Mouse (Mus musculus) hindbrain, embryonic 10.5 days (tissue): Measurements from ENCODE around the gene Rnf135. TPM values are rescaled to one million over a fixed set of nuclear protein-coding genes. Genes with fewer than 3 reads are reported as not detected.

Experiments used
- DNase-seq: peaks from one replicate; pipeline ENCODE4 v3.0.0-alpha.2; 2017; ENCODE audit warnings: low spot score
- H3K27ac ChIP-seq: fragments of 300-500 bp; sonication (generic); 2 replicates; pipeline ENCODE4 v1.5.1; 2016; ENCODE audit warnings: mild to moderate bottlenecking, moderate library complexity
- H3K27me3 ChIP-seq: fragments of 300-500 bp; sonication (generic); 2 replicates; pipeline ENCODE4 v1.6.1; 2016; ENCODE audit warnings: mild to moderate bottlenecking; ENCODE audit not compliant: poor library complexity, insufficient read depth, severe bottlenecking
- H3K36me3 ChIP-seq: fragments of 300-500 bp; sonication (generic); 2 replicates; pipeline ENCODE4 v1.6.1; 2016; ENCODE audit warnings: mild to moderate bottlenecking, moderate library complexity
- H3K4me1 ChIP-seq: fragments of 300-500 bp; sonication (generic); replicated peaks from 2 replicates; pipeline ENCODE4 v1.6.1; 2016; ENCODE audit warnings: mild to moderate bottlenecking
- H3K4me3 ChIP-seq: fragments of 300-500 bp; sonication (generic); 2 replicates; pipeline ENCODE4 v1.5.1; 2016; ENCODE audit warnings: mild to moderate bottlenecking, moderate library complexity
- H3K9me3 ChIP-seq: fragments of 300-500 bp; sonication (generic); 2 replicates; pipeline ENCODE4 v1.6.1; 2016; ENCODE audit warnings: mild to moderate bottlenecking, moderate library complexity
- WGBS: fragments of 180-500 bp; shearing (Covaris S2); methylation state at CpG from one replicate; pipeline ENCODE4 v1.1.7; 2016; 5-methylcytosine and 5-hydroxymethylcytosine counted together
- polyA plus RNA-seq: library from polyadenylated mRNA; unstranded; fragments of >200 nt; fragmentation: Nextera tagmentation; extraction: Ambion mirVana; gene quantifications from 2 replicates; pipeline ENCODE4 v1.2.1, GENCODE M21; 2016

The Rnf135 gene
- polyA plus RNA-seq, 1 experiment from 2014 or later, result 5.2 TPM

DNA sequence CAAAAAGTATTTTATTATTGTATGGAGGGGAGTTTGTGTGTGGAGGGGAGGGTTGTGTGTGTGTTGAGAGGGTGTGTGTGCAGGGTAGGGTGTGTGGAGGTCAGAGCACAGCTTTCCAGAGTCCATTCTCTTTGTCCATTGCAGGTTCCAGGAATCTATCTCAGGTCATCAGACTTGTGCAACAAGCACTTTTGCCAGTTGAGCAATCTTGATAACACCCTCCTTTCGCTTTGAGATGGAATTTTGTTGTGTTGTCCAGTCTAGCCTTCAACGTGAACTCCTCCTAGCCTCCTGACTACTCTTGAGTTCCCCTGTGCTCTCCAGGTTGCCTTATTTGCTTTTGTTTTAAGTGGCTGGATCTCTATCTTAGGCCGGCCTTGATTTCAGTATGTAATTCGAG lies 6.6 kb downstream of the Rnf135 start:
- H3K4me3 ChIP-seq, result no peak overlapping the region
- no peaks in the 10 kb centered on the region for H3K4me1 ChIP-seq
- WGBS, result 75% methylated on average over 4 of the region's 4 CpGs
- no peak for DNase-seq
- peaks cover 8% of the 10 kb centered on the region for H3K36me3 ChIP-seq
- no peaks in the 10 kb centered on the region for H3K9me3 ChIP-seq
- no peak overlapping the region for H3K27ac ChIP-seq
- no peaks in the 10 kb centered on the region for H3K27me3 ChIP-seq

DNA sequence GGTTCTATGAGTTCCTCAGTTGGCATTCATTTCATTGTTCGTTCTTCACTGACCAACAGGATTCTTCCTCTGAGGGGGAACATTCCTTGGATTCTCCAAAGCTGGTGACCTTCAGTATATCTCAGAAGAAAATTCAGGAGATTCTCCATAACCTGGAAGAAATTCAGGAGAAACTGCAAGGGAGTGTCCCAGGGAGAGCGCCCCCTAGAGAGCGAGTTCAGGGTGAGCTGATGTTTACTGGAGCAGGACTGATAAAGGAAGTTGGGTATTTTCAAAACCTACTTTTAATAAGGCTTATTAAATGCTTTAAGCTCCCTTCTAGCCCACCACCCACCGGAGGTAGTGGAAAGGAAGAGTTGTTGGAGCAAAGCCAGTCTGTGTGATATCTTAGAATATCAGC lies 10.2 kb downstream of the Rnf135 start:
- no peak overlapping the region for H3K27ac ChIP-seq
- H3K27me3 ChIP-seq, result no peaks in the 10 kb centered on the region
- no peak overlapping the region for H3K4me3 ChIP-seq

DNA sequence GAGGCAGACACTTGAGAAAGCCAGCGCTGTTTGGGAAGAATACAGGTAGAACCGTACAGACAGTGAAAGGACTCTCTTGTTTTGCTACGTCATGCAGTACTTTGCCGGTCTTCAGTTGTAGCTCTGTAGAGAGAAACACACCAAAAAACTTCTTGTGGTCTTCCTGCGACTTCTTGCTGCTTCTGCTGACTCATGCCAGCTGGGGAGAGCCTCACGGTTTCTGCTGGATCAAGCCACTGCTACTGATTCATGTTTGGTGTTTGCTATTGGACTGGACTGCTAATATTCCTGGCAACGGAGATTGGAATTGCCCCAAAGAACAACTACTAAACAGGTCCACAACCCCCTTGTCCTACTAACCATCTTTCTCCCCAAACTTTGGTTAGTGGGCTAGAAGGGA lies 12.7 kb downstream of the Rnf135 start:
- Histone ChIP-seq H3K4me3 (no peak overlapping the region), H3K36me3 (peaks cover 8% of the 10 kb centered on the region), H3K9me3 (no peaks in the 10 kb centered on the region), H3K27me3 (no peaks in the 10 kb centered on the region), H3K4me1 (no peaks in the 10 kb centered on the region), H3K27ac (no peak overlapping the region)
- 84% methylated on average over 7 of the region's 7 CpGs for WGBS
- no peak for DNase-seq

More for the DNA sequence above, 10.2 kb downstream of the Rnf135 start:
- Histone ChIP-seq H3K36me3 (peaks cover 8% of the 10 kb centered on the region), H3K4me1 (no peaks in the 10 kb centered on the region), H3K9me3 (no peaks in the 10 kb centered on the region)
- DNase-seq, result no peak
- WGBS, result 65% methylated on average over 4 of the region's 4 CpGs

DNA sequence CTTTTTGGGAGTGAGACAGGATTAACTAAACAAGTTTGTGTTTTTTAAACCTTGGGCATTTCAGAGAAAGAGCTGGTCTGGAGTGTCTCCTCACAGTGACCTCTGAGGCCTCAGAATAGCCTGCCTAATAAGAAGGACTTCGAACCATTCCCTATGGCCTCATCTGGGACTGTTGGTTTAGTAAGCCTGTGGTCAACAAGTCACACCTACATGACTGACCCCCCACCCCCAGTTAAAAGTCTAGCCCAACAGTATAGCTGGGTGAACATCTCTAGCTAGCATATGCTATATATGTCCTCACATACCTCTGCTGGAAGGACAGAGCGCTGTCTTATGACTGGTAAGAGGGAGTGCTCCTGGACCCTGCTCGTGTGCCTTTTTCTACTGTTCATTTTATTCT lies 15.7 kb downstream of the Rnf135 start:
- H3K36me3 ChIP-seq, result peaks cover 5% of the 10 kb centered on the region
- 93% methylated on average over 3 of the region's 3 CpGs for WGBS
- no peaks in the 10 kb centered on the region for H3K9me3 ChIP-seq
- H3K27me3 ChIP-seq, result no peaks in the 10 kb centered on the region
- H3K4me3 ChIP-seq, result no peak overlapping the region
- no peaks in the 10 kb centered on the region for H3K4me1 ChIP-seq
- no peak overlapping the region for H3K27ac ChIP-seq
- no peak for DNase-seq

DNA sequence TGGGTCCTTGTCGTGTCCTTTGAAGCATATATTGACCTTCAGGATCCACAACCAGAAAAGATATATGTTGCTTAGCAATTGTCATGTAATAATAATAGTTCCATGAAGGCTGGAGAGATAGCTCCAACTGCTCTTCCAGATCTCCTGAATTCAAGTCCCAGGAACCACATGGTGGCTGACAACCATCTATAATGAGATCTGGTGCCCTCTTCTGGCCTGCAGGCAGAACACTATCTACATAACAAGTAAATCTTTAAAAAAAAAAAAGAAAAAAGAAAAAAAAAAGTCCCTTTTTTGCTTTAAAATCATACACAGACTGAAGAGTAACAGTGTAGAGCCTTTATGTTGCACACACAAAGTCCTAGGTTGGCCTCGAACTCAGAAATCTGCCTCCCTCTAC lies 16.1 kb downstream of the Rnf135 start:
- Histone ChIP-seq H3K4me1 (no peaks in the 10 kb centered on the region), H3K27me3 (no peaks in the 10 kb centered on the region), H3K4me3 (no peak overlapping the region), H3K27ac (no peak overlapping the region), H3K9me3 (no peaks in the 10 kb centered on the region), H3K36me3 (peaks cover under 1% of the 10 kb centered on the region; the same call in 1 of the 2 replicates)
- DNase-seq, result no peak
- WGBS, result 97% methylated on average over 2 of the region's 2 CpGs

DNA sequence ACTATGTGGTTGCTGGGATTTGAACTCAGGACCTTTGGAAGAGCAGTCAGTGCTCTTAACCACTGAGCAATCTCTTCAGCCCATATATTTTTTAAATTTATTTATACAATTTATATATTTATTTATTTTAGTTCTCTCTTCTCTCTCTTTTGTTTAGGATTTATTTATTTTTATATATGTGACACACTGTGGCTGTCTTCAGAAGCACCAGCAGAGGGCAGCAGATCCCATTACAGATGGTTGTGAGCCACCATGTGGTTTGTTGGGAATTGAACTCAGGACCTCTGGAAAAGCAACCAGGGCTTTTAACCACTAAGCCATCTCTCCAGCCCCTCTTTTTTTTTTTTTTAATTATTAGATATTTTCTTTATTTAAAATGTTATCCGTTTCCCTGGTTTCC lies 16.7 kb downstream of the Rnf135 start:
- Histone ChIP-seq H3K27ac (no peak overlapping the region), H3K9me3 (no peaks in the 10 kb centered on the region), H3K36me3 (no peaks in the 10 kb centered on the region), H3K4me3 (no peak overlapping the region), H3K4me1 (no peaks in the 10 kb centered on the region), H3K27me3 (no peaks in the 10 kb centered on the region)
- DNase-seq, result no peak
- WGBS, result 67% methylated on average over 1 of the region's 1 CpGs

DNA sequence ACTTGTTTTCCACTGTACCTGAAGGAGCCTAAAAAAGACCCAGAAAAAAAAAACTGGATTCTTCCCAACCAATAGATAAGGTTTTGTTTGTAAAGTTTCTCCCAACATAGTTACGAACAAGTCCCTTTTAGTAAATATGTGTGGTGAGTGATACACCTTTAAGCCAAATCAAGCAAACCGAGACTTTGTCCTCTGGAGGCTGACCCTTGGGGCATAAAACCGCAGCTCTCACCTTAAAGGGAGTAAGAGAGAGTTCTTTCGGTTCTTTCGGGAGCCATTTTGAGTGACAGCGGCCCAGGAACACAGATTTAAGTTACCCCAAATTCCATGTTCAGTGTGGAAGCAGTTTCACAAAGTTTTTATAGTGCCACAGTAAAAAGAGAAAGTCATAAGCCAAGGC lies 18.6 kb downstream of the Rnf135 start:
- H3K4me3 ChIP-seq, result no peak overlapping the region
- no peak overlapping the region for H3K27ac ChIP-seq
- H3K4me1 ChIP-seq, result no peaks in the 10 kb centered on the region
- H3K27me3 ChIP-seq, result no peaks in the 10 kb centered on the region
- DNase-seq, result no peak
- 80% methylated on average over 6 of the region's 6 CpGs for WGBS
- H3K9me3 ChIP-seq, result no peaks in the 10 kb centered on the region
- H3K36me3 ChIP-seq, result no peaks in the 10 kb centered on the region

DNA sequence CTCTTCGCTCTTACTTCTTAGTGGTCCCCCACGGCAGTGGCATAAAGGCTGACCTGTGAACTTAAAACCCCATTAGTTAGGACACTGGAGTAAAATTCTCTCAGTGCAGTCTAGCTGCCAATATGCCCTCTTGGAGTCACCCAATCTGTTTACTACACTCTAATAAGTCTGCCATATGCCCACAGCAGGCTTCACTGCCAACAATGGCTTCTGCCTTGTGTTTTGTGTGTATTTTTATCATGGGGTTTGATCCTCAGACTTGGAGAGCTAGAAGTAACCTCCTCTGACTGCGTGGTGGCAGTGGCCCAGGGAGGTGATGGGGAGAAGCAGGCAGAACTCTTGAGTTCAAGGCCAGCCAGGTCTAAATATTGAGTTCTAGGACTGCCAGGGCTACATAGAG lies 20.4 kb downstream of the Rnf135 start:
- no peaks in the 10 kb centered on the region for H3K27me3 ChIP-seq
- 87% methylated on average over 3 of the region's 3 CpGs for WGBS
- no peak overlapping the region for H3K4me3 ChIP-seq

DNA sequence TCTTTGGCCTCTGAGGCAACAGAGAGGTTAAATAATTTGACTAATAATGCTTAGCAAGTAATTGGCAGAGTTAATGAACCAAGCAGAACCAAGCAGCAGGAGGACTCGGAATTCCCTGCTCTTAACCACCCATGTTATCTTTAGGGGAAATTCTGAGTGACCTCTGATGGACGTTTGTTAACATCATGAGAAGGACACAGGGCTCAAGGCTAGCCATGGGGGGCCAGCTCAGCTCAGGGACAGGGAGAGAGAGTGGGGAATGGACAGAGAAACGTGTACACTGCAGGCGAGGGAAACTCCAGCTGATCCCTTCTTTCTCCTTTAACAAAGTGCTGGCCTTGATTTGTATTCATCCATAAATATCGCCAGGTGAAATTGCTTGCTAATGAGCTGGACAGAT lies 21.3 kb downstream of the Rnf135 start:
- no peak for DNase-seq
- no peaks in the 10 kb centered on the region for H3K27me3 ChIP-seq
- 62% methylated on average over 5 of the region's 5 CpGs for WGBS
- H3K4me3 ChIP-seq, result no peak overlapping the region
- H3K36me3 ChIP-seq, result no peaks in the 10 kb centered on the region
- H3K4me1 ChIP-seq, result peaks cover 2% of the 10 kb centered on the region
- no peak overlapping the region for H3K27ac ChIP-seq
- no peaks in the 10 kb centered on the region for H3K9me3 ChIP-seq

More for the DNA sequence above, 20.4 kb downstream of the Rnf135 start:
- H3K4me1 ChIP-seq, result no peaks in the 10 kb centered on the region
- DNase-seq, result no peak
- no peaks in the 10 kb centered on the region for H3K36me3 ChIP-seq
- no peak overlapping the region for H3K27ac ChIP-seq
- no peaks in the 10 kb centered on the region for H3K9me3 ChIP-seq

DNA sequence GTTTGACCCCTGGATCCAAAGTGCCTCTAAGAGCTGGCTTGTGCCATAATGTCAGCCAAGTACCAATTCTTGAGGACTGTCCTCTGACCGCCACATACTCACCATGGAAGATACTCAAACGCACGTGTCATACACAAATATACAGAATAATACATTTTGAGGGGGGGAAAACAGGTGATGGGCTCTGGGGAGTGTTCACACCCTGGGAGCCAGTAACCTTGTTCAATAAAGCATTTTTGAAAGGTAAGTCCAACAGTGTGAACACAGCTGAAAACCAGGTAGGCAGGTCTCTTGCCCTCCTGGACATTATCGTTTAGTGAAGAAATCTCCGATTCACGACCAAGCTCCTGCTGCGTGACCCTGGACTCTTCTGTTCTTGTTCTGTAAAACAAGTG lies 24.8 kb downstream of the Rnf135 start:
- Histone ChIP-seq H3K4me3 (peak overlapping the region; percentile 84), H3K9me3 (no peaks in the 10 kb centered on the region), H3K36me3 (peaks cover 15% of the 10 kb centered on the region), H3K4me1 (peaks cover 9% of the 10 kb centered on the region), H3K27me3 (no peaks in the 10 kb centered on the region), H3K27ac (no peak overlapping the region)
- no peak for DNase-seq
- 38% methylated on average over 7 of the region's 7 CpGs for WGBS

DNA sequence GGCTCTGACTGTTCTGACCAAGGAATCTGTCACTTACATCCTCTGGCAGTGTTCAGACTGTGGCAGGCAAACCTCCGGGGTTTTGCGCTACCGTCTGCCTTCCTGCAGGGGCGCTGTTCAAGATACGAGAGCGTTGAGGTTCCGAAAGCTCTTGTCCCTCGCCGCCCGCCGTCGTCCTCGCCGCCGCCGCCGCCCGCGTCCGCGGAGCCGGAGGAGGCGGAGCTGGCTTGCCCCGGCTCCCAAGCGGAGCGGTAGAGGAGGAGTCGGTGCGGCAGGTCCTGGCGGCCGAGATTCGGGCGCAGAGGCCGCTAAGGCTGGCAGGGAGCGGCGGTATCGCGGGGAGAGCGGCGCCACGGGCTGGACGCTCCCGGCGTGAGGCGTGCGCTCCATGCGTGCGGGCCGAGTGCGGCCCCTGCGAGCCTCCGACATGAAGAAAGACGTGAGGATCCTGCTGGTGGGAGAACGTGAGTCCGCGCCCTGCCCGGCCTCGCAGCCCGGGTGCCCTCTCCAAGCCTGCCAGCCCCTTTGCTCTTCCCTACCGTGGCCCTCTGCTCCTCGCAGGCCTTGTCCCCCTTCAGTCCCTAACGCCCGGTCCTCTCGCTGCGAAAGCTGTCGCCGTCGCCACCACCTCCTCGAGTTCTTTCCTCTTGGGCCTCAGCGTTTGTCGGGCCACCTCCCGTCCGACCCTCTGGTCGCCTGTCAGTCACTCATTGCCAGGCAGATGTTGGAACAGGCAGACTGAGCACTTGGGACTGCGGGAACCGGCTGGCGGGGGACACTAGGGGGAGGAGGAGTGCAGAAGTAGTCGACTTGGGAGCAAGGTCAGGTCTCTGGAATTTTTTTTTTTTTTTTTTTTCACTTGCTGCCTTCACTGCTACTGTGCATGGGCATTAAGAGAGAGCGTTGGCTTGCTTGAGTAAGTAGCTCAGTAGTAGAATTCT lies 25.5 kb downstream of the Rnf135 start, which contains the start of gene Rhot1:
Rhot1 (plus strand) TSS at position 160 of the 941 bp plus-strand sequence.
- Histone ChIP-seq H3K27me3 (no peaks in the 10 kb centered on the region), H3K4me1 (peaks cover 9% of the 10 kb centered on the region), H3K36me3 (peaks cover 20% of the 10 kb centered on the region), H3K27ac (peak within 1 kb of the TSS; percentile 94), H3K4me3 (peak within 1 kb of the TSS; percentile 84), H3K9me3 (no peaks in the 10 kb centered on the region)
- under 1% methylated on average over 78 of the region's 78 CpGs for WGBS
- peak; percentile 96 for DNase-seq

DNA sequence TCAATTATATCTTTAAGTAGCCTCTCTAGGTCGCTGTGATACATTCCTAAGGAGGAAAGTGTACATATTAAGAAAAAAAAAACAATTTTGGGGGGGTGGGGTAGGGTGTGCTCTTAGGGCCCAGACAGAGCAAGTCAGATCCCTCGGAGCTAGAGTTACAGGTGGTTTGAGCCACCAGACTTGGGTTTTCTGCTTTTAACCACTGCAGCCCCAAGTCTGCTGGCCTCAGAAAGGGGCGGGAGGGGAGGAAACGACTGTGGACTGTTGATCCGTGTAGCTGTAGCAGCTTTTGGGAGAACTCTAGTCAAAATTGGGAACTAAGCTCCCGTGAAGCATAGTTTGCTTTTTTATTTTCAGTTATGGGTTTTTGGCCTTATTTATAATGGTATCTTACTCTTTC lies 26.7 kb downstream of the Rnf135 start:
- H3K27ac ChIP-seq, result no peak overlapping the region
- H3K4me3 ChIP-seq, result peak overlapping the region; percentile 84
- H3K4me1 ChIP-seq, result peaks cover 9% of the 10 kb centered on the region
- no peaks in the 10 kb centered on the region for H3K9me3 ChIP-seq
- no peaks in the 10 kb centered on the region for H3K27me3 ChIP-seq
- no peak for DNase-seq
- H3K36me3 ChIP-seq, result peaks cover 30% of the 10 kb centered on the region
- WGBS, result 64% methylated on average over 6 of the region's 6 CpGs

DNA sequence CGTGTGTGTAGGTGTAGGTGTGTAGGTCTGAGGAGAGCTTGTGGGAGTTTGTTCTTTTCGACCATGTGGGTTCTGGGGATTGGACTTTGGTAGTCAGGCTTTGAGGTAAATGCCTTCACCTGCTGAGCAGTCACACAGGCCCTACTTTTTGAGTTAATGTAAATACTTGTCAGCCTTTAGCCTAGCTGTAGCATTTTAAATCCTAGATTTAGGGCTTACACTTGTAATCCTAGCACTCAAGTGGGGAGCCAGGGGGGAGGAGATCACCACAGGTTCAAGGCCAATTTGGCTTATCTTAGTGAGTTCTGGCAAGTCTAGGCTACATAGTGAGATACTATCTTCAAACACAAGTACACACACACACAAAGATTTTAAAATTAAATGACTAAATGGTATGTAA lies 28.6 kb downstream of the Rnf135 start:
- Histone ChIP-seq H3K36me3 (peaks cover 38% of the 10 kb centered on the region), H3K4me3 (no peak overlapping the region), H3K27me3 (no peaks in the 10 kb centered on the region), H3K4me1 (peaks cover 9% of the 10 kb centered on the region), H3K27ac (no peak overlapping the region), H3K9me3 (no peaks in the 10 kb centered on the region)
- WGBS, result 95% methylated on average over 2 of the region's 2 CpGs
- no peak for DNase-seq
